Mouse (Mus musculus) heart, postnatal 10 days (tissue): ENCODE data around the gene Sema3b. TPM values are rescaled to one million over a fixed set of nuclear protein-coding genes. Genes with fewer than 3 reads are reported as not detected.

Experiments
- DNase-seq, 2 experiments: peaks; one replicate each; pipeline ENCODE4 v3.0.0; 2021
- intact Hi-C: fragments of 180-260 bp; cut with DNase I; formaldehyde crosslinking; loops from one replicate; pipeline ENCODE4 v1.15.1; 2025
- total RNA-seq, 2 experiments: library from RNA; stranded (reverse); gene quantifications; 2 replicates each; pipeline ENCODE4 v1.2.3; 2021

Sema3b gene
- total RNA-seq, 2 experiments from 2014 or later = 15.4 to 17.3 TPM

DNA sequence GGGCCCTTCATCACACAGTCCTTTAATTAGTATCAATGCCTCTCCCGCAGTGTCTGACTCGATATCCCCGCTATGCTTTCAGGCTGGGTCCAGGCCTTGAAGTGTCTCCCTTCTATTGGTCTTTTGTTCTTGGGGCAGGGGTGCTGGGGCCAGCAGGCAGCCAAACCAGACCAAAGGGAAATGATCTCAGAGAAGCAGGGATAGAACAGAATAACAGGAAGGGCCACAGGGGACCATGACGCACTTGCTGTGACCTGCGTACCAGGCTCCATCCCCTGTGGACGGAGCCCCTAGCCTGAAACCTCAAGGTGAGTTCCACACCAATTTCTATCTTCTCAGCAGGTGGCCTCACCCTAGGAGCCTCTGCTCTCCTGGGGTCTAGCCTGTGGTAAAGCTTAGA lies 9.1 kb upstream of the Sema3b start:
- no peak for DNase-seq
- intact Hi-C loops = no loop called here

DNA sequence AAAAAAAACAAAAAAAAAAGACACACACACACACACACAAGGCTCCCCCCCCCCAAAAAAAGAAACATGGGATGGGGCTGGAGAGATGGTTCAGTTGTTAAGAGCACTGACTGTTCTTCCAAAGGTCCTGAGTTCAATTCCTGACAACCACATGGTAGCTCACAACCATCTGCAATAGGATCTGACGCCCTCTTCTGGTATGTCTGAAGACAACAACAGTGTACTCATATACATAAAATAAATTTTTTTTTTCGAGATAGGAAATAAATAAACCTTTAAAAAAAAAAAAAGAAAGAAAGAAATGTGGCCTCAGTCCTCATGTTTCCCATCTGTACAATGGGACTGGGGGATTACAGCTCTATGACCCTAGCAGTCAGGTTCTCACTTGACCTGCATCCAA lies 8.4 kb upstream of the Sema3b start:
- DNase-seq = no peak
- intact Hi-C loops = no loop called here

DNA sequence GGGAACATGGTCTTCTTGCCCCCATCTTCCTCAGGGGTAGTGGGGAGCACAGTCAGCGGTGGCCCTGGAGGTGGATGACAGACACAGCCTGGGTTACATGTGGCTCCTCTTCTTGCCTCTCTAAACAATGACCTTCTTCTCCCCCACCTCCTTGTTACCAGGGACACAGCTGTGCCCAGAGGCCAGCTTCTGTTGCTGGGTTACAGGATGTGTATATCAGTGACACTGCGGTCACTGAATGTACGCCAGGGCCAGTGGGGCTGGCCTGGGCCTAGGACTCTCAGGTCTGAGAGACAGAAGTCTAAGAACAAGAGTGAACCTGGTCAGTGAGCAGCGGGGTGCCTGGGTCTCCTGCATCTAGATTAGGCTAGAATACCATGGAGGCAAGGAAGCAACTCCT lies 6.0 kb upstream of the Sema3b start:
- intact Hi-C loops = no loop called here
- DNase-seq = peak; percentile 52 to 62

DNA sequence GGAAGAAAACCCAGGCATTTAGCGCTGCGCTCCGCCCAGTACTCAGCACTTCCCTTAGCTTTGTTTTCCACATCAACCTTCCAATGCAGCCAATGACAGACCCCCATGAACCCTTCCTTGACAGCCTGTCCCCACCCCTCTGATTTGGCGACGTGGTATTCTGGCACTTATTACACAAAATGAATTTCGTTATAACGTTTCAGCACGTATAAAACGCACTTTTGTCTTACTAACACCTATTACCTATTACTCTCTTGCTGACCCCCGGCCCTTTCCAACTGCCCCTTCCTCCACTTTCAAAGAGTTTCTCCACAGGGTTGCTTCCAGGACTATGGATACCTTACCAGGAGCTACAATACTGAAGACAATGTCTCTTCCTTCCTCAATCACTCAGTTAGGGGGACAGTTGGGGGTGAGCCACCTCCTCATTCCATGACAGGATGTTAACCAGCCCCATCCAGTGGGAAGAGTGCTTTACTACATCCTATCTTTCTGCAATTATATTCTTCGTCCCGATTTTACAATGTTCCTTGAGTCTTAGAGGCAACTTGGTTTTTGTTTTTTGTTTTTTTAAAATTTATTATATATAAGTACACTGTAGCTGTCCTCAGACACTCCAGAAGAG lies 4.0 kb upstream of the Sema3b start:
- no peak for DNase-seq
- intact Hi-C loops = loop anchor here (2.0 kb wide), 1 partner anchor 20 kb away; no protein-coding TSS in a partner anchor

DNA sequence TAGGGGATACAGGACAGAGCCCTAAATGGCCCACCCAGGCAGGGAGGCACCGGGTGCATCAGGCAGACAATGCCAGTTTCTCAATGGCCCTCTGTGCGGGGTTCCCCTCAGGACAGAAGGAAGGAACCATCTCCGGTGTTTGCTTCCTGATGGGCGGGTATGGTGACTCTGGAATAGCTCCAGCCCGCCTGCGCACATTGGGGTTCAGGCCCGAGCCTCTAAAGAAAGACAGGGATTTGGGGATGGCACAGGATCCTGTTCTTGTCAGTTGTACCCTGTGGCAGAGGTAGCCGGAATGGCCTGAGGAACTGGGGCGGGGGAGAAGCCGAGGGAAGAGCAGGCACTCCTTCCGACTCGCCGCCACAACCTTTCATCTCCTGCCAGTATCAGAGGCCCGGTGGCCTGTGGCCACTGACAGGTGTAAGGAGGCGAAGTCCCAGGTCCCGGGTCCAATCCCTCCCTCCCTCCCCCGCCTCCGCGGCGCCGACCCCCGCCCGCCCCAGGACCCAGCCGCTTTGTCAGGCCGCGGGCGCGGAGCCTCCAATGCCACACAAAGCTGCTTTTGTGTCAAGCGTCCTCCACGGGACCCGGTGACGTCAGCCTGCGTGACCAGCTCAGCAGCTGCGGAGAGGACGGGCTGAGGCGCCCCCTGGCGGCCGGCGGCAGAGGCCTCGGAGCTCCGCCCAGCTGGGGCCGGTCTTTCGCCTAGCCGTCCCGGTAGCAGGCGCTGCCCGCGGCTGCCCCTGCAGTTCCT lies 3.3 kb upstream of the Sema3b start:
- intact Hi-C loops = loop anchor here (2.0 kb wide), 1 partner anchor 20 kb away; no protein-coding TSS in a partner anchor
- peak; percentile 99 to 100 for DNase-seq

DNA sequence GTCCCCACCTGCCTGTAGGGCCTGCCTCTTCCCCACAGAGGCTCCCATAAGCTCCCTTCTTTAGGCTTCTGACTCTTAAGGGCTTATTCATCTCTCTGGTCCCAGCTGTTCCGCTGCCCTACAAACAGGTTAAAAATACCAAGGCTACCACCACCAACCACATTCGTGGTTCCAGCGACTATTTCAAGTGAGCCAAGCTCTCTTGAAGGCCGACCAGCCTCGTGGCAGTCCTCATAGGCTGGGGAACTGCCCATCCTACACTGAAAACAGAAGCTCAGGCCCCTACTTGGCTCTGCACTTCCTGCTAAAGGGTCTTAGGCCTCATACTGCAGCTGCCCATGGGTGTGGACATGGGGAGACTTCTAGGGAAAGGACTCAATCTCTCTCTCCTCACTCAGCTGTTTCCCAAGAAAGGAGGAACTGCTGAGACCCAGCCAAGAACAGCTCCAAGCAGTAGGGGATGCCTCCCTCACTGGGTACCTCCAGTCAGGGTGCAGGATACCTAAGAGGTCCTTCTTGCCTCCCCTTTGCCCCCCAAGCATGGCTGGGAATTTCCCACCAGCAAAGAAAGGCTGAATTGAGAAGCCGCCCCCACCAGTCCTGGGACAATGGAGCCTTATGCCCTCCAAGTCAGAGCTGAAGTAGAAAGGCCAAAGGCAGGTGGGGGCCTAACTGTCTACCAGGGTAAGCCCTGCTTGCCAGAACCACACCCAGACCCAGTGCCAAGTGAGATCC lies 2.6 kb upstream of the Sema3b start:
- DNase-seq = peak in 1 of 2 experiments; percentile 62
- intact Hi-C loops = loop anchor here (2.0 kb wide), 1 partner anchor 21 kb away; no protein-coding TSS in a partner anchor

DNA sequence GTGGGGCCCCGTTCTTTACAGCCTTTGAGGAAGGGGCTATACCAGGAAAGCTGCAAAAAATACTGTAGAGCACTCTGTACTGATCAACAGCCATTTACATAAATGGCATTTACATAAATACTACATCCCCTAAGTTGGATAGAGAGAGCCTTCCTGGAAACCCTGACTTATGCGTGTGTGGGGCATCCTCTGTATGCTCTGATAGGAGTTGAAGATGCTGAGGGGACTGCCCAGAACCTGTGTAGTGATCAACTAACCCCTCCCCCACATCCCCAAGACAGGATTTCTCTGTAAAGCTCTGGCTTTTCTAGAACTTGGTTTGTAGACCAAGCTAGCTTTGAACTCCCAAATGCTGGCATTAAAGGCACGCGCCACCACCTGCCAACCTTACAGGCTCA lies 403 bp upstream of the Sema3b start:
- intact Hi-C loops = no loop called here
- no peak for DNase-seq

DNA sequence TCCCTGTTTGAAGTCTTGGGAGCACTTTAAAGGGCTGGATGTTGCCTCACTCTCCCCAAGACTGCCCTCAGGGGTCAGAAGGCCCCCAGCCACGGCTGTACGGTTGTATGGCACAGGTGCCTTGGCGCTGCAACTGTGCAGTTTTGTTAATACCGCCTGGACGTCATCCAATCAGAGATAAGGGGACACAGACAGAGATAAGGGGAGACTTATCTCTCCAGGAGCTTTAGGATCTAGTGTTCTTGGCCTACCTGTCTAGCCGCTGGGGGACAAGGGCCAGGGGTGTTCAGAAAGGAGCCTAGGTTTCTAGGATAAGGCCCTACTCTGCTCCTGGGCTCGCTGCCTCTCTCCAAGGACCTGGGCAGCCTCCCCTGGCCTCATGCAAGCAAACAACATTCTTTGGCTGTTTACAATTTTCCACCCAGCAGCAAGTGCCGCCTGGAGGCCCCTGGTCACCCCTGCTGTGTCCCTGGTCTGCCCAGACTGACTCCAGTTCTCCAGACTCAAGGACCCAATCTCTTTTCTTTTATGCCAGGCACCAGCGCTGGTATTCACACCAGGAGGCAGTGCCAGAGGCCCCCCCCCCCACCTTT lies 1.3 kb downstream of the Sema3b start:
- DNase-seq = peak in 1 of 2 experiments; percentile 45
- intact Hi-C loops = no loop called here

DNA sequence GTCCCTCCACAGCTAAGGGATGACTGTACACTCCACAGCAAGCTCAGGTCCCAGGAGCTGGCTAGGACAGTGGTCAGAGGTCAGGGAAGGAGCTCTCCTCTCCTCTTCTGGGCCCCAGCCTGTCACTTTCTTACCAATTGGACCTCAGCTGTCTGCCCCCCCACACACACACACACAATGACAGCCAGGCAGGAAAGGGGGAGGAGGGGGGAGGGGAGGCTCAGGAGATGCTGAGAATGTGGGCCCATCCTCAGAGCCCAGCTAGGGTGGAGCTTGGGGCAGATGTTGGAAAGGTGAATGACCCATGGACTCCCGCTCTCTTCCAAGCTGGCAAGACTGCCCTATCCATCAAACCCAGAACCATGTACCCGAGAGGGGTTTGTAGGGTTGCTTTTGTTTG lies 2.0 kb downstream of the Sema3b start:
- intact Hi-C loops = no loop called here
- DNase-seq = no peak

DNA sequence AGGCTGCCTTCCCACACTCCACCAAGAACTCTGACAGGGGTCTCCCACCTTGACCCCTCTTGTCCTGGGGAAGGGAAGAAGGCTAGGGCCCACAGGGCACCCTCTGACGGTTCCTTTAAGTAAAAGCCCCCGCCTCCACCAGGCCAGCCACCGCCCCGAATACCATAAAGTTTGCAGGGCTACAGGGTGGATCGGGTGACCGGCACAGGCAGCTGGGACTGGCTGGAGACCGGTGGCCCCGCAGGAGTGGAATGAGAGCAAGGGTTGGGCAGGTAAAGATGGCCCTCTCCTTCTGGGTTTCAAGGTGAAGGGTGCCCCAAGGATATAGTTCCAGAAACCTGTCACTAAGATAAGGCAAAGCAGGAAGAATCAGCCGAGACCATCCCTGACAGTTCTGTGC lies 2.4 kb downstream of the Sema3b start:
- DNase-seq = peak in 1 of 2 experiments; percentile 63
- intact Hi-C loops = no loop called here

DNA sequence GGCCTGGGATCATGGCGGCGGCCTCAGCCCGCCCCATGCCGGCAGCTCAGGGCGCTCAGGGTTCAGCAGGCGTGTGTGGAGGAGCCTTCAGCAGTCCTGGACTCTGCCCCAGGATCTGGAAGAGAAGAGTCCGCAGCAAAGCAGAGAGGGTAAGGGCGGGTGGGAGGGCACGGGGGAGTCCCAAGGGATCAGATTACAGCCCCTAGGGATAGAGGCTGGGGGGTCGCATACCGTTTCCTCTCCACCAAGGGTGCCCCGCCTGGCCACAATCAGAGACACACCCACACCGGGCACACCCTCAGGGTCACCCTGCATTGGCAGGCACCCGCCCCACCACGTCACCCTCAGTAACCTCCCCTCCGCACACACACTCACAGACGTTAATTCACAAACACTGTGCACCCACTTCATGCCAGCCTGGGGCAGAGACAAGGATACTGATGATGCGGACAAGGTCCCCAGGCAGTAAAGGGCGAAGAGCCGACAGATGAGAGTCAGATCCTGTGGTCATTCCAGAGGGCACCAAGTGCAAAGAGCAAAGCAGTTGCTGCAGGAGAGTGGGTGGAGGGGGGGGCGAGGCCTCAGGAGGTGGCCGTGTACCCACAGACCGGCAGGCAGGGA lies 3.9 kb downstream of the Sema3b start:
- intact Hi-C loops = no loop called here
- peak in 1 of 2 experiments; percentile 58 for DNase-seq

DNA sequence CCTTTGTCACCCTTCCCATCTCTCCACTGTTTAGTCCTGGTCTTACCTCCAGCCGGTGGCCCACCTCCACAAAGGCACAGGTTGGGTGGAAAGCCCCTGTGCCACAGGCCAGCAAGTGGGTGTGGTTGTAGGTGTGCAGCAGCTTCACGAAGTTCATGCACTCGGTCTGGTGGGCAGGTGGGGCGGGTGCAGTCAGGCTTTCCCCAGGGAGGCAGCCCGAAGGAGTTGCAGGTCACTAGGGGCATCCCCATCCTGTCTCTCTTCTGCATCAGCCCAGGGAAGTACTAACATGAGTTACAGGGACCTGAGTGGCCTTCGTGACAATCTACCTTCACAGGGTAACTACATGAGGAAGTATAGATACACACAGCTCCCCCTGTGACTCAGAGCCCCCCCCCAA lies 5.8 kb downstream of the Sema3b start:
- intact Hi-C loops = loop anchor here (5.0 kb wide), 1 partner anchor 134 kb away; no protein-coding TSS in a partner anchor
- no peak for DNase-seq

DNA sequence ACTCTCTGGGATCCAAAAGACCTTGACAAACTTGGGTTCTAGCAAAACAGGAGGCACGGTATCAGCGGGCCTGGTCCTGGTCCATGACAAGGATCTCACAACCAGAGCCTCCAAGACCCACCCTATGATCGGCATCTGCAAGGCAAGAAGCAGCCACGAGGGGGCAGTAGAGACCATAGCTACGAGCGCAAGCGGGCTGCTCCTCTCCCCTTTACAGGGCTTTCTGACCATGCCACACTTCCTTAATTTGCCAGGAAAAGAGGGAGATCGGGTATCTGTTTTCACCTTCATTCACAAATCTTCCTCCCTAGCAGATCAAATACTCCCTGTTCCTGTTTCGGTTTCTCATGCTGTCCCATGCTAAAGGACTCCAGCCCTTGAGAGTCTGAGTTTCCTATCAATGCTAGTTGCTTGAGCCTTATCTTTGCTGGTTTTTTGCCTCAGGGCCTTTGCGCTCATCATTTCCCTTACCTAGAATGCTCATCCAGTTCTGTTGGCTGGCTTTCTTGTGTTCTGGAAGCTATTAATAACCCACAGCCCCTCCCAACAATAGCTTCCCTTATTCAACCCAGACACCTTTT lies 6.9 kb downstream of the Sema3b start:
- DNase-seq = peak; percentile 94 to 97
- intact Hi-C loops = loop anchor here (1.0 to 5.0 kb wide), 3 partner anchors 42 to 135 kb away; no protein-coding TSS in a partner anchor

DNA sequence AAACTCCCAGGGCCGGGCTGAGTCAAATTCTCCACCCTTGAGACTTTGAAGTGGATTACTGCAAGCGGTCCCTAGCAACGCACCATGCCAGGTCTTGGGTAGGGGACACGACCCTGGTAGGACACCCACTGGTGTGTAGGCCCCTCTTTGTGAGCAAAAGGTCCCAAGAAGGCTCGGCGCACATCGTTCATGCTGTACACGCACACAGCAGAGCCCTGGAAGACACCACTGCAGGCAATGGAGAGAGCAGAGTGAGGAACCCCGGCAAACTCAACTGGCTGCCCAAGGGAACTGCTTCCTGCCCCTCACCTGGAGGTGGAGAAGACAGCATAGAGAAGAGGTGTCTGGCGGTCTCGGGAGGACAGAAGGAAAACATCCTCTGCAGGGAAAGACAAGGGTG lies 7.8 kb downstream of the Sema3b start:
- intact Hi-C loops = loop anchor here (5.0 kb wide), 1 partner anchor 136 kb away; no protein-coding TSS in a partner anchor
- DNase-seq = no peak

DNA sequence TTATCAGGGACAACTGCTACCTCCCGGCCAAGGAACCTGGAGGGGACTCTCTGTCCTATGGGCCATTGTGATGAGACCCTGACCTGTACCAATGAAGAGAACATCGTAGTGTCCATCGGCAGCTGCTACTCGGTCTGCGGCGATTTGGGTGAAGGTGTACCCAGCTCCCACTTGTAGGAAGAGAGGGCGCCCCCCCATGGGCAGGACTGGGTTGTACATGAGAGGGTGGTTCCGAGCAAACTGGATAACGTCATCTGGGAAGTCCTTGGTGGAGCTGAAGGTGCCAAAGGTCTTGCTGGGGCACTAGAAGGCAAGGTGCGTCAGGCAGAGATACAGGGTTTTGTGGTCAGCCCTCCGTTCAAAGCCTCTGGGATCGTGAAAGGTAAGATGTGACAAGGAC lies 8.3 kb downstream of the Sema3b start:
- intact Hi-C loops = loop anchor here (5.0 kb wide), 1 partner anchor 137 kb away; no protein-coding TSS in a partner anchor
- DNase-seq = no peak

DNA sequence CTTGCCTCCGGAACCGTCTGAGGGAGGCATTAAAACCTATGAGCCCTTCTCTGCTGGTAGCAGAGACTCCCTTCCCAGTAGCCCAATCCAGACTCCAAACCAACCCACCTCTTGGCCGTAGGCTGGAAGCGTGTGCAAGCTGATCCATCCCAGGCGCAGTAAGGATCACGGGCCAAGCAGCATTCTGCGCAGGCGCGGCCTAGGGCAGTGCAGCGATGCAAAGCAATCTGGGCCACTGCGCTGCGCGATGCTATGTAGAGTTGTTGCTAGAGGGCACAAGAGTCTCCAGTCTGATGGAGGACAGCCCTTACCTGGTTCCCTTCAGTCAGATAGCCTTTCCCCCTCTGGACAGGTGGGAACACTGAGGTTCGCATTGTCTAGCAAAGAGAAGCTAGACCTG lies 9.2 kb downstream of the Sema3b start:
- DNase-seq = no peak
- intact Hi-C loops = loop anchor here (5.0 kb wide), 1 partner anchor 137 kb away; no protein-coding TSS in a partner anchor

DNA sequence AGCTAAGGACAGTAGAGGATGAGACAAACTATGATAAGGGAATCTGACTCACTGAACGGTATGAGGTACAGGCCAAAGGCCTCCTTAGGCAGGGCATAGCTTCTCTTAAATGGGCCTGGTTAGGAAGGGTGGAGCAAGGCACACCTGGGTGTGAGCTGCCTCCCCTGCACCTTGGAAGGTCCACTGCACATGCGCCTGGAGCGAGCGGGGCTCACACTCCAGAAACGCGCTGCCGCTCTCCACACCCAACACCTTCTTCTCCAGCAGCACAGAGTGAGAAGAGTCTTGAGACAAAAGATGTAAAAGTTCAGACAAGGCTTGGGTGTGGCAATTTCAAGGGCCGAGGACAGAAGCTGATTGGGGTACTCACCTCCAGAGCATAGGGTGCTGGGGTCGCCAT lies 9.6 kb downstream of the Sema3b start:
- DNase-seq = no peak
- intact Hi-C loops = no loop called here

DNA sequence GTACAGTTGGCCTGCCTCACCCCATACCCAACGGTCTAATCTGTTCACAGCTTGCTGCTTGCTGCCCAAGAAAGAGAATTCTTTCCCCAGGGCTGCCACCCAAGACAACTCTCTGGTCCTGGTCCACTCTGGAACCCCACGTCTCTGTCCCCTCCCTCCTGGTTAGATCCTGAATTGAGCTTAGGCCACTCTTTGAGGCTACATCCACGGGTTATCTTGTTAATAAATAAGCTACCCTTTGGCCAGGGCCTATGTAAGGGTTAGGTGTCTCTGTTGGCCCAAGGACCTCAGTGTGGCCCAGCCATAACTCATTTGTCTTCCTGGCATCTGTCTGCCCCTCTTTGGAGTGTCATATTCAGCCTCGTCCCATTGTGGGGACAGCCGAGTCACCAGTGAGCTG lies 10.6 kb downstream of the Sema3b start:
- intact Hi-C loops = no loop called here
- no peak for DNase-seq

DNA sequence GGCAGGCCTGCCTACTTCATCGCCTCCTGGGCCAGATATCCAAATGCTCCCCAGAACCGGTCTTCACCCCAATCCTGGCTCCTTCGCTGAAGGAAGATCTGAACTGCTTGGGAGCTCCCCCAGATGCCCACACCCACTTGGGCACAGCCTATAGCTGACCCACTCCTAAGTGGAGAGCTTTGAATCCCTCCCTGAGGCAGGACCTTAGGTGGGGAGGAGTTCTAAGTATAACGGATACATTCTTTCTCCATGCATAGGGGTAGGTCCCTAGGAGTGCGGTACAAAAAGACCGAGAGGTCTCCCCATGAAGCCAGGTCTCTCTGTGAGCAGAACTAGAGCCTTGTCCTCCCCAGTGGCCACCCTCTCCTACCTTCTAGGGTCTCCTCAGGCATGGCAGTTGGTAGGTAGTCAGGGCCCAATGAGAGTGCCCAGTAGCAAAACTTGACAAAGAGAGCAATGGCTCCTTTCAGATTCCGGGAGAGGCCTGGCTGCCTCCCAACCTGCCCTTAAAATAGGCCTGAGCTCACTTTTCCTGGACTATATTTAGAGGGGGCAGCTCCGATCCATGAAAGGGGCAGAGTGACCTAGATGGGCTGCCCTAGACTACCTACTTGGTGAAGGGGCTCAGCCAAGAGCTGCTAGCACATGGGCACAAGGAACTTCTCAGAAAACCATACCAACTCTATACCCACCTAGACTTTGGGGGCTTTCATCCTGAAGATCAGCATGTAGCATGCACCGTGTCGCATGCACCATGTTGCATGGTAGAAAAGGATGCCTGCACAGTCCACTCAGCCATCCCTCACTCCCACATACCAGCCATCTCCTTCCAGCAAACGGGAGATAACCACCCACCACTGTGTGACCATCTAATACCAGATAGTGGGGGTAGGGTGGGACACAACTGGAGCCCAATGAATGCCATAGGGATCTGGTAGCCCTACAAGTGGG lies 12.1 kb downstream of the Sema3b start:
- intact Hi-C loops = no loop called here

More for the DNA sequence above, 12.1 kb downstream of the Sema3b start:
- peak; percentile 91 for DNase-seq
